Mouse (Mus musculus): ENCODE data around the gene Rimbp2. TPM values are rescaled to one million over a fixed set of nuclear protein-coding genes. Genes with fewer than 3 reads are reported as not detected.

The Rimbp2 gene
- polyA plus RNA-seq, 1 experiment from 2014 or later, result 0.27 TPM

- no peaks in the 10 kb centered on the region for H3K27me3 ChIP-seq (ENCODE audit: control insufficient read depth, insufficient read depth, low read length)
- 15% methylated on average over 16 of the region's 16 CpGs for WGBS
- H3K9me3 ChIP-seq (ENCODE audit: control insufficient read depth, low read length), result no peaks in the 10 kb centered on the region
- no peak overlapping the region for H3K4me2 ChIP-seq (replicated peaks; ENCODE audit: low read depth, low read length)
- H3K36me3 ChIP-seq (ENCODE audit: control insufficient read depth, insufficient read depth, low read length), result no peaks in the 10 kb centered on the region
- no peak overlapping the region for H3K9ac ChIP-seq (ENCODE audit: low read depth, low read length)
- H3K27ac ChIP-seq (ENCODE audit: low read depth, low read length), result no peak overlapping the region
- no peak for ATAC-seq (ENCODE audit: low FRiP score, low TSS enrichment)
- no peaks in the 10 kb centered on the region for H3K4me1 ChIP-seq (ENCODE audit: control insufficient read depth, insufficient read depth, low read length)
- no peak overlapping the region for H3K4me3 ChIP-seq (ENCODE audit: low read length)
Observed at GRCm38 (mm10) chr5:128877425-128878035, 75.8 kb downstream of the Rimbp2 start.

- no peak overlapping the region for H3K9ac ChIP-seq (ENCODE audit: low read depth, low read length)
- H3K36me3 ChIP-seq (ENCODE audit: control insufficient read depth, insufficient read depth, low read length), result no peaks in the 10 kb centered on the region
- no peak overlapping the region for H3K4me3 ChIP-seq (ENCODE audit: low read length)
- H3K9me3 ChIP-seq (ENCODE audit: control insufficient read depth, low read length), result no peaks in the 10 kb centered on the region
- 58% methylated on average over 3 of the region's 3 CpGs for WGBS
- no peak overlapping the region for H3K27ac ChIP-seq (ENCODE audit: low read depth, low read length)
- H3K4me1 ChIP-seq (ENCODE audit: control insufficient read depth, insufficient read depth, low read length), result no peaks in the 10 kb centered on the region
- no peak overlapping the region for H3K4me2 ChIP-seq (replicated peaks; ENCODE audit: low read depth, low read length)
- no peak for ATAC-seq (ENCODE audit: low FRiP score, low TSS enrichment)
- H3K27me3 ChIP-seq (ENCODE audit: control insufficient read depth, insufficient read depth, low read length), result no peaks in the 10 kb centered on the region
Observed at GRCm38 (mm10) chr5:128871706-128872105, 81.6 kb downstream of the Rimbp2 start.

- Histone ChIP-seq H3K9ac (ENCODE audit: low read depth, low read length) (no peak overlapping the region), H3K27me3 (ENCODE audit: control insufficient read depth, insufficient read depth, low read length) (no peaks in the 10 kb centered on the region), H3K4me1 (ENCODE audit: control insufficient read depth, insufficient read depth, low read length) (no peaks in the 10 kb centered on the region), H3K27ac (ENCODE audit: low read depth, low read length) (no peak overlapping the region), H3K9me3 (ENCODE audit: control insufficient read depth, low read length) (no peaks in the 10 kb centered on the region), H3K4me2 (replicated peaks; ENCODE audit: low read depth, low read length) (no peak overlapping the region), H3K36me3 (ENCODE audit: control insufficient read depth, insufficient read depth, low read length) (no peaks in the 10 kb centered on the region), H3K4me3 (ENCODE audit: low read length) (no peak overlapping the region)
- 89% methylated on average over 5 of the region's 5 CpGs for WGBS
- ATAC-seq (ENCODE audit: low FRiP score, low TSS enrichment), result no peak
Observed at GRCm38 (mm10) chr5:128866811-128867210, 86.5 kb downstream of the Rimbp2 start.

GRCm38 (mm10) chr5:128866291-128866690 lies 87.0 kb downstream of the Rimbp2 start:
- H3K9ac ChIP-seq (ENCODE audit: low read depth, low read length), result no peak overlapping the region
- H3K4me3 ChIP-seq (ENCODE audit: low read length), result no peak overlapping the region
- H3K36me3 ChIP-seq (ENCODE audit: control insufficient read depth, insufficient read depth, low read length), result no peaks in the 10 kb centered on the region
- no peak overlapping the region for H3K27ac ChIP-seq (ENCODE audit: low read depth, low read length)
- H3K4me1 ChIP-seq (ENCODE audit: control insufficient read depth, insufficient read depth, low read length), result no peaks in the 10 kb centered on the region
- no peaks in the 10 kb centered on the region for H3K9me3 ChIP-seq (ENCODE audit: control insufficient read depth, low read length)
- ATAC-seq (ENCODE audit: low FRiP score, low TSS enrichment), result no peak
- H3K4me2 ChIP-seq (replicated peaks; ENCODE audit: low read depth, low read length), result no peak overlapping the region
- WGBS, result 75% methylated on average over 5 of the region's 5 CpGs
- no peaks in the 10 kb centered on the region for H3K27me3 ChIP-seq (ENCODE audit: control insufficient read depth, insufficient read depth, low read length)

- H3K27me3 ChIP-seq (ENCODE audit: control insufficient read depth, insufficient read depth, low read length), result no peaks in the 10 kb centered on the region
- no peaks in the 10 kb centered on the region for H3K36me3 ChIP-seq (ENCODE audit: control insufficient read depth, insufficient read depth, low read length)
- H3K4me3 ChIP-seq (ENCODE audit: low read length), result no peak overlapping the region
- no peaks in the 10 kb centered on the region for H3K9me3 ChIP-seq (ENCODE audit: control insufficient read depth, low read length)
- WGBS, result 45% methylated on average over 6 of the region's 6 CpGs
- no peak overlapping the region for H3K9ac ChIP-seq (ENCODE audit: low read depth, low read length)
- H3K4me1 ChIP-seq (ENCODE audit: control insufficient read depth, insufficient read depth, low read length), result no peaks in the 10 kb centered on the region
- H3K27ac ChIP-seq (ENCODE audit: low read depth, low read length), result no peak overlapping the region
- H3K4me2 ChIP-seq (replicated peaks; ENCODE audit: low read depth, low read length), result no peak overlapping the region
- no peak for ATAC-seq (ENCODE audit: low FRiP score, low TSS enrichment)
Observed at GRCm38 (mm10) chr5:128863497-128863896, 89.8 kb downstream of the Rimbp2 start.

GRCm38 (mm10) chr5:128860907-128861306 lies 92.4 kb downstream of the Rimbp2 start:
- H3K27me3 ChIP-seq (ENCODE audit: control insufficient read depth, insufficient read depth, low read length), result no peaks in the 10 kb centered on the region
- H3K27ac ChIP-seq (ENCODE audit: low read depth, low read length), result no peak overlapping the region
- no peak for ATAC-seq (ENCODE audit: low FRiP score, low TSS enrichment)
- H3K4me2 ChIP-seq (replicated peaks; ENCODE audit: low read depth, low read length), result no peak overlapping the region
- 96% methylated on average over 3 of the region's 3 CpGs for WGBS
- no peak overlapping the region for H3K9ac ChIP-seq (ENCODE audit: low read depth, low read length)
- H3K4me1 ChIP-seq (ENCODE audit: control insufficient read depth, insufficient read depth, low read length), result no peaks in the 10 kb centered on the region
- H3K4me3 ChIP-seq (ENCODE audit: low read length), result no peak overlapping the region
- H3K9me3 ChIP-seq (ENCODE audit: control insufficient read depth, low read length), result no peaks in the 10 kb centered on the region
- H3K36me3 ChIP-seq (ENCODE audit: control insufficient read depth, insufficient read depth, low read length), result no peaks in the 10 kb centered on the region

- no peaks in the 10 kb centered on the region for H3K4me1 ChIP-seq (ENCODE audit: control insufficient read depth, insufficient read depth, low read length)
- H3K9ac ChIP-seq (ENCODE audit: low read depth, low read length), result no peak overlapping the region
- H3K27ac ChIP-seq (ENCODE audit: low read depth, low read length), result no peak overlapping the region
- no peaks in the 10 kb centered on the region for H3K9me3 ChIP-seq (ENCODE audit: control insufficient read depth, low read length)
- no peak overlapping the region for H3K4me2 ChIP-seq (replicated peaks; ENCODE audit: low read depth, low read length)
- H3K27me3 ChIP-seq (ENCODE audit: control insufficient read depth, insufficient read depth, low read length), result no peaks in the 10 kb centered on the region
- 50% methylated on average over 6 of the region's 6 CpGs for WGBS
- no peaks in the 10 kb centered on the region for H3K36me3 ChIP-seq (ENCODE audit: control insufficient read depth, insufficient read depth, low read length)
- ATAC-seq (ENCODE audit: low FRiP score, low TSS enrichment), result no peak
- no peak overlapping the region for H3K4me3 ChIP-seq (ENCODE audit: low read length)
Observed at GRCm38 (mm10) chr5:128852791-128853190, 100.5 kb downstream of the Rimbp2 start.

- no peak overlapping the region for H3K4me2 ChIP-seq (replicated peaks; ENCODE audit: low read depth, low read length)
- 73% methylated on average over 8 of the region's 8 CpGs for WGBS
- ATAC-seq (ENCODE audit: low FRiP score, low TSS enrichment), result no peak
Observed at GRCm38 (mm10) chr5:128847806-128848205, 105.5 kb downstream of the Rimbp2 start.

GRCm38 (mm10) chr5:128846433-128847040 lies 106.7 kb downstream of the Rimbp2 start:
- no peak overlapping the region for H3K9ac ChIP-seq (ENCODE audit: low read depth, low read length)
- no peaks in the 10 kb centered on the region for H3K36me3 ChIP-seq (ENCODE audit: control insufficient read depth, insufficient read depth, low read length)
- WGBS, result 82% methylated on average over 12 of the region's 12 CpGs
- no peak overlapping the region for H3K27ac ChIP-seq (ENCODE audit: low read depth, low read length)
- no peaks in the 10 kb centered on the region for H3K9me3 ChIP-seq (ENCODE audit: control insufficient read depth, low read length)
- peaks cover 7% of the 10 kb centered on the region; the same call in 1 of the 2 replicates for H3K4me1 ChIP-seq (ENCODE audit: control insufficient read depth, insufficient read depth, low read length)
- H3K4me3 ChIP-seq (ENCODE audit: low read length), result no peak overlapping the region
- H3K4me2 ChIP-seq (replicated peaks; ENCODE audit: low read depth, low read length), result no peak overlapping the region
- no peaks in the 10 kb centered on the region for H3K27me3 ChIP-seq (ENCODE audit: control insufficient read depth, insufficient read depth, low read length)
- ATAC-seq (ENCODE audit: low FRiP score, low TSS enrichment), result no peak

More at GRCm38 (mm10) chr5:128847806-128848205, 105.5 kb downstream of the Rimbp2 start:
- no peaks in the 10 kb centered on the region for H3K36me3 ChIP-seq (ENCODE audit: control insufficient read depth, insufficient read depth, low read length)
- no peaks in the 10 kb centered on the region for H3K9me3 ChIP-seq (ENCODE audit: control insufficient read depth, low read length)
- H3K4me1 ChIP-seq (ENCODE audit: control insufficient read depth, insufficient read depth, low read length), result peaks cover 2% of the 10 kb centered on the region; the same call in 1 of the 2 replicates
- H3K9ac ChIP-seq (ENCODE audit: low read depth, low read length), result no peak overlapping the region
- H3K4me3 ChIP-seq (ENCODE audit: low read length), result no peak overlapping the region
- H3K27ac ChIP-seq (ENCODE audit: low read depth, low read length), result no peak overlapping the region
- H3K27me3 ChIP-seq (ENCODE audit: control insufficient read depth, insufficient read depth, low read length), result no peaks in the 10 kb centered on the region

All from kidney, embryonic 14.5 days (tissue).